Mouse (Mus musculus): ENCODE results near the gene Csgalnact2.

DNA sequence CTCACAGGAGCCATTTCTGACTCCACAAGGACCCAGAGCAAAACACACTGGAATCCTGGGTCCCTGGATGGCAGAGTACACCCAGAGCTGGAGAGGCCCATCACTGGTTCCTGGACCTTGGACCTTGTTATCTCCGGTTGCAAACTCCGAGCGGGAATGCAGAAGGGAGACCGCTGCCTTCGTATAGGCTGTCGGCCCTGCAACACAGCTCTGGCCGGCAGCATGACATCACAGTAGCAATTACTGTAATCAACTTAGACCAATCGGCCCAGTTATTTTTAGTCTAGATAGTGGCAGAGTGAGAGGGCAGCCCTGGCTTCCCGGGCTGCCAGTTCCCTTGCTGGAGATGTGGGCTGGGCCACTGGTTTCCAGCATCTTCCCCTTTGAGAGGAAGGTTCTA, 49.7 kb upstream of the Csgalnact2 start:
- TF ChIP-seq CTCF (IDR thresholded peaks at IDR 0.05; ENCODE audit: low read depth, low read length) (no peak), POLR2A (IDR thresholded peaks at IDR 0.05; ENCODE audit: extremely low read depth, insufficient read depth, low read length) (no peak)
